Mouse (Mus musculus) CD4-positive naive resting alpha-beta T cell, adult 76 days (primary cell): ENCODE results near the gene Tgif1. TPM values are rescaled to one million over a fixed set of nuclear protein-coding genes. Genes with fewer than 3 reads are reported as not detected.

Source experiments
- total RNA-seq: library from RNA; stranded (reverse); gene quantifications from one replicate; pipeline ENCODE4 v1.2.4, GENCODE M21; 2023

The Tgif1 gene
- total RNA-seq, result 385 TPM

DNA sequence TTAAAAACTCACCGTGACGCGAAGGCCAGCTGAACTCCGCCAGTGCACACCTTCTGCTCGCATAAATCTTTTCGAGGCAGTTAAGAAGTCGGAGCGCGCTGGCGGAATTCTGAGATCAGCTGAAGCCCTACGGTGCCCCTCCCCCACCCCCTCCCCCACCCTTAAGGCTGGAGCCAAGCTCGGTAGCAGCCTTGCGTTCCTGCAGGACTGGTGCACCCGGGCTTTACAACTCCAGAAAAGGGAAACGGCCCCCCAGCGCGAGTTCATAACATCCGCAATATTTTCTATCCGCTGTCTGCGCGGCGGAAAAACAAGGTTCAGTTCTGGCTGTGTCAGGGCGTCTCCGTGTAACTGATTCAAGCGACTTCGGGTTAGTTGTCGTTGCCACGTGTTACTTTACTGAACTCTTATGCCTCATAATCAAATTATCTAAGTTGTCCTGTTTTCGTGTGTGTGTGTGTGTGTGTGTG is at the start of gene Tgif1:
Tgif1 (minus strand) TSS at position 111 of the 470 bp plus-strand sequence.

Other genes starting within 250 kb of the Tgif1 start
- gene Myom1, start 149.1 kb upstream of the Tgif1 start, total RNA-seq, result 1.2 TPM
- gene Myl12a, start 149.3 kb upstream of the Tgif1 start, total RNA-seq, result 325 TPM